Mouse (Mus musculus) neural tube, embryonic 11.5 days (tissue): ENCODE measurements around the gene Pik3r2. TPM values are rescaled to one million over a fixed set of nuclear protein-coding genes. Genes with fewer than 3 reads are reported as not detected.

Experiments
- ATAC-seq: fragments of 200-750 bp; cut with Nextera tagmentation; 2 replicates; pipeline ENCODE4 v1.8.0; 2017; ENCODE audit warnings: moderate number of reproducible peaks, mild to moderate bottlenecking, moderate TSS enrichment, moderate library complexity; ENCODE audit not compliant: insufficient read depth, low FRiP score, low TSS enrichment
- DNase-seq: peaks from one replicate; pipeline ENCODE4 v3.0.0-alpha.2; 2015; ENCODE audit warnings: low spot score
- H3K27ac ChIP-seq: fragments of 300-500 bp; sonication (generic); 2 replicates; pipeline ENCODE4 v1.5.1; 2014; ENCODE audit warnings: low read depth, mild to moderate bottlenecking, low read length
- H3K27me3 ChIP-seq: fragments of 300-500 bp; sonication (generic); 2 replicates; pipeline ENCODE4 v1.6.1; 2014; ENCODE audit warnings: mild to moderate bottlenecking, low read length, mixed read lengths; ENCODE audit not compliant: control insufficient read depth, insufficient read depth
- H3K36me3 ChIP-seq: fragments of 300-500 bp; sonication (generic); 2 replicates; pipeline ENCODE4 v1.6.1; 2014; ENCODE audit warnings: mild to moderate bottlenecking, low read length, moderate library complexity, mixed read lengths; ENCODE audit not compliant: control insufficient read depth, insufficient read depth
- H3K4me1 ChIP-seq: fragments of 300-500 bp; sonication (generic); 2 replicates; pipeline ENCODE4 v1.6.1; 2014; ENCODE audit warnings: low read length, mixed read lengths; ENCODE audit not compliant: control insufficient read depth, insufficient read depth
- H3K4me2 ChIP-seq: fragments of 300-500 bp; sonication (generic); 2 replicates; pipeline ENCODE4 v1.6.1; 2014; ENCODE audit warnings: low read depth, mild to moderate bottlenecking, moderate library complexity
- H3K4me3 ChIP-seq: fragments of 300-500 bp; sonication (generic); 2 replicates; pipeline ENCODE4 v1.5.1; 2014; ENCODE audit warnings: low read depth, low read length
- H3K9ac ChIP-seq: fragments of 300-500 bp; sonication (generic); 2 replicates; pipeline ENCODE4 v1.6.1; 2014; ENCODE audit warnings: mild to moderate bottlenecking, low read length
- H3K9me3 ChIP-seq: fragments of 300-500 bp; sonication (generic); 2 replicates; pipeline ENCODE4 v1.6.1; 2016; ENCODE audit warnings: low read length; ENCODE audit not compliant: control insufficient read depth
- WGBS: fragments of 180-500 bp; shearing (Covaris S2); extraction: QIAGEN DNeasy Blood & Tissue Kit; methylation state at CpG from one replicate; pipeline ENCODE4 v1.1.7; 2014; 5-methylcytosine and 5-hydroxymethylcytosine counted together
- polyA plus RNA-seq: library from polyadenylated mRNA; unstranded; fragments of >200 nt; fragmentation: Nextera tagmentation; extraction: Ambion mirVana; gene quantifications from 2 replicates; pipeline ENCODE4 v1.2.1, GENCODE M21; 2014

Pik3r2 gene
- polyA plus RNA-seq, 1 experiment from 2014 or later = 54.7 TPM

- H3K9me3 ChIP-seq = no peaks in the 10 kb centered on the region
- peaks cover 6% of the 10 kb centered on the region for H3K4me1 ChIP-seq
- peak overlapping the region; percentile 99 for H3K4me2 ChIP-seq
- H3K9ac ChIP-seq = peak overlapping the region; percentile 68
- no peaks in the 10 kb centered on the region for H3K36me3 ChIP-seq
- DNase-seq = no peak
- H3K27ac ChIP-seq = peak overlapping the region; percentile 74; the same call in 1 of the 2 replicates
- whole genome bisulfite sequencing = under 1% methylated on average over 13 of the region's 22 CpGs
- ATAC-seq = peak; percentile 10
- H3K4me3 ChIP-seq = peak overlapping the region; percentile 64
- no peaks in the 10 kb centered on the region for H3K27me3 ChIP-seq
Measured at GRCm38 (mm10) chr8:70760350-70760749, 16.2 kb downstream of the Pik3r2 start.

GRCm38 (mm10) chr8:70758616-70759561, 17.6 kb downstream of the Pik3r2 start:
- H3K36me3 ChIP-seq = no peaks in the 10 kb centered on the region
- DNase-seq = no peak
- H3K9ac ChIP-seq = no peak overlapping the region
- no peak overlapping the region for H3K27ac ChIP-seq
- 75% methylated on average over 19 of the region's 19 CpGs for WGBS
- H3K4me1 ChIP-seq = peaks cover 11% of the 10 kb centered on the region
- no peak for ATAC-seq
- no peaks in the 10 kb centered on the region for H3K27me3 ChIP-seq
- no peak overlapping the region for H3K4me3 ChIP-seq
- H3K4me2 ChIP-seq = no peak overlapping the region
- H3K9me3 ChIP-seq = no peaks in the 10 kb centered on the region

- DNase-seq = peak; percentile 7
- Histone ChIP-seq H3K4me2 (no peak overlapping the region), H3K27me3 (no peaks in the 10 kb centered on the region), H3K9me3 (no peaks in the 10 kb centered on the region), H3K36me3 (no peaks in the 10 kb centered on the region), H3K9ac (no peak overlapping the region), H3K4me1 (peaks cover 11% of the 10 kb centered on the region), H3K27ac (no peak overlapping the region), H3K4me3 (no peak overlapping the region)
- no peak for ATAC-seq
- 82% methylated on average over 7 of the region's 7 CpGs for WGBS
Measured at GRCm38 (mm10) chr8:70758308-70758615, 18.3 kb downstream of the Pik3r2 start.

DNA sequence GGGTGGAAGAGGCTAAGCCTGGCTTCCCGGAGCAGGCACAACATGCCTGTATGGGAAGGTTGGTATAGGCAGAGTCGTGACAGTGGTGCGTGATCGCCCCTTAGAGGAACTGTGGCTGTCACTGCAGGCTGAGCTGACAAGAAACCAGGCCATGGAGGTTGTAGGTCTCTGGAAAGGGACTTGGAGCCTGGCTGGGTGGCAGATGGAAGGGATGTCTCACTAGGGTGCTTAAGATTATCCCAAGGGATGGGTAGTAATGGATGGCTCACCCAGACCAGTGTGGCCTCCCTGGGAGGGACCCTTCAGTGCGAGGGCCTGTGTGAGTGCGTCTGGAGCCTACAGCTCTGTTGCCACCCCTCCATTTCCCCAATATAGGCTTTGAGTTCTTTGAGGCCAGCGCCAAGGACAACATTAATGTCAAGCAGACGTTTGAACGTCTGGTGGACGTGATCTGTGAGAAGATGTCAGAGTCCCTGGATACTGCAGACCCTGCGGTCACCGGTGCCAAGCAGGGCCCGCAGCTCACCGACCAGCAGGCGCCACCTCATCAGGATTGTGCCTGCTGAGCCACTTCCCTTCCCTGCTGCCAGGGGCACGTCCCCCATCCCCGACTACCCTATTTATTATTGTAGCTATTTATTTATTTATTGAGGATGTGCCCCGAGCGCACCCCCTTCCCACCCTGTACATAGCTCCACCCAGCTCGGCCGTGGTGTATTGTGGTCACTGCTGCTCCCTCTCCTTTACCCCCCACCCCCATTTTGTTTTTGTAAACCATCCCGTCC, 18.8 kb downstream of the Pik3r2 start:
- Histone ChIP-seq H3K27me3 (no peaks in the 10 kb centered on the region), H3K4me2 (no peak overlapping the region), H3K36me3 (no peaks in the 10 kb centered on the region), H3K27ac (0 out of 2 replicates have a peak overlapping the region, but pooled peaks have one; percentile 27), H3K9me3 (no peaks in the 10 kb centered on the region), H3K4me3 (no peak overlapping the region), H3K9ac (no peak overlapping the region), H3K4me1 (peaks cover 11% of the 10 kb centered on the region)
- ATAC-seq (no peak), DNase-seq (peak; percentile 26)
- 69% methylated on average over 22 of the region's 22 CpGs for WGBS

DNA sequence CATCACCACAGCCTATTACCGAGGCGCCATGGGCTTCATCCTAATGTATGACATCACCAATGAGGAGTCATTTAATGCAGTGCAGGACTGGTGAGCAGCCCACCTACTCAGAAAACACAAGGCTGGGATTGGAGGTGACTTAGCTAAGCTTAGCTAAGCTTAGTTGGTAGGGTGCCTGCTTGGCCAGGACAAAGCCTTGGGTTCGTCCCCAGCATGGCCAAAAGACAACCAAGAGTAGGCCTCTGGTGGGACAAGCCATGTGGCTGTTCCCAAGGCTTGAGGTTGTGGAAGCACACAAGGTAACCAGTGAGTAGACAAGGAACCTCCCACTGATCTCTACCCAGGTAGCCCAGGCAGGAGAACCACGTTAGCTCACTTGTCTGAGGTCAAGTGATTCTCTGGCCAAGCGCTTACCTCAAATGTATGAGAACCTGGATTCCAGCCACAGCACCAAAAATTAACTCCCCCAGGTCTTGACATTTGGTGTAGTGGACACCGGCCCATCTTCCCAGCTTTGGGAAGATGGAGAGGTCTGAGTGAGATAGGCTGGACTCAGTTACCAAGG, 20.0 kb downstream of the Pik3r2 start:
- H3K27me3 ChIP-seq = no peaks in the 10 kb centered on the region
- no peaks in the 10 kb centered on the region for H3K36me3 ChIP-seq
- ATAC-seq (no peak), DNase-seq (peak; percentile 9)
- no peak overlapping the region for H3K4me2 ChIP-seq
- no peak overlapping the region for H3K27ac ChIP-seq
- WGBS = 94% methylated on average over 6 of the region's 6 CpGs
- H3K4me1 ChIP-seq = peaks cover 11% of the 10 kb centered on the region
- no peaks in the 10 kb centered on the region for H3K9me3 ChIP-seq
- H3K4me3 ChIP-seq = no peak overlapping the region
- no peak overlapping the region for H3K9ac ChIP-seq

DNA sequence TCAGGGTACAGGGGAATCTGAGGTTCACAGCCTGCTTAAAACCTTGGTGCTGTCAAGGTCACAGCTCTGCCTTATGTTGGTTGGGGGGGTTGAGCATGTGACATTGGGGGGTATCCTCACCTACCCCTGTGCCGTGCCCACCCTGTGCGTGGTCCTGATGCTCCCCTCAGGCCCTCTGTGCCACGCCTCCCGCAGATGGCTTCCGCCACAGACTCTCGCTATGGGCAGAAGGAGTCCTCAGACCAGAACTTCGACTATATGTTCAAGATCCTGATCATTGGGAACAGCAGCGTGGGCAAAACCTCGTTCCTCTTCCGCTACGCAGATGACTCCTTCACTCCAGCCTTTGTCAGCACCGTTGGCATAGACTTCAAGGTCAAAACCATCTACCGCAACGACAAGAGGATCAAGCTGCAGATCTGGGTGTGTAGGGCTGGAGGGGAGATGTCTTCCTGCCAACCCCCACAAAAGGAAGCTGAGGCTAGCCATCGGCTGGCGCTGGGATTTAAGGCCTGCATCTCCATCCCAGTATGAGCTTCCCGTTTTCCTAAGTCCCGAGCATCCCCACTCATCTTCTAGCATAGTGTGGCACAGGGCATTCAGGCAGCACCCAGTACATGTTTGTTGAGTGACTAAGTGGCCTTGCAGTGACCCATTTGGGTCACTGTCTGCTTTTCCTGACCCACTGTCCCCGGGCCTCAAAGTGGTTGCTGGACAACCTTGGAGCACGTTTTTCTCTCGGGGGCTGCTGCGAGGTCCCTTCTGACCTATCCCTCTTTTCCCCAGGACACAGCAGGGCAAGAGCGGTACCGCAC, 20.6 kb downstream of the Pik3r2 start:
- Histone ChIP-seq H3K4me1 (peaks cover 11% of the 10 kb centered on the region), H3K9ac (no peak overlapping the region), H3K36me3 (no peaks in the 10 kb centered on the region), H3K27ac (no peak overlapping the region), H3K27me3 (no peaks in the 10 kb centered on the region), H3K4me3 (peak overlapping the region; percentile 67), H3K4me2 (peak overlapping the region; percentile 86), H3K9me3 (no peaks in the 10 kb centered on the region)
- DNase-seq (peak; percentile 6), ATAC-seq (no peak)
- 82% methylated on average over 24 of the region's 24 CpGs for WGBS

- ATAC-seq = peak; percentile 58
- 19% methylated on average over 50 of the region's 50 CpGs for WGBS
- H3K27ac ChIP-seq = no peak overlapping the region
Measured at GRCm38 (mm10) chr8:70754871-70755660, 21.4 kb downstream of the Pik3r2 start.

More at GRCm38 (mm10) chr8:70754871-70755660, 21.4 kb downstream of the Pik3r2 start:
- Histone ChIP-seq H3K9me3 (no peaks in the 10 kb centered on the region), H3K4me3 (peak overlapping the region; percentile 67), H3K36me3 (no peaks in the 10 kb centered on the region), H3K4me2 (peak overlapping the region; percentile 86), H3K4me1 (peaks cover 10% of the 10 kb centered on the region), H3K9ac (peak overlapping the region; percentile 79), H3K27me3 (no peaks in the 10 kb centered on the region)
- DNase-seq = peak; percentile 67
